Mouse (Mus musculus): Measurements from ENCODE around the gene Rad50. TPM values are rescaled to one million over a fixed set of nuclear protein-coding genes. Genes with fewer than 3 reads are reported as not detected.

The Rad50 gene
- polyA plus RNA-seq (2015; fragmentation: Nextera tagmentation; extraction: Ambion mirVana) = 19.1 and 20.3 TPM in 2 replicates

- no peaks in the 10 kb centered on the region for H3K9me3 ChIP-seq
- H3K27ac ChIP-seq (replicated peaks) = peak within 1 kb of the TSS; percentile 86
- H3K27me3 ChIP-seq (replicated peaks) = no peaks in the 10 kb centered on the region
- H3K4me1 ChIP-seq = peaks cover 13% of the 10 kb centered on the region
- peak within 1 kb of the TSS; percentile 82 for H3K4me3 ChIP-seq
- peak within 1 kb of the TSS; percentile 92 for H3K9ac ChIP-seq
- ATAC-seq (ENCODE audit: extremely low read depth, insufficient number of reproducible peaks, low FRiP score, low TSS enrichment) = peak; percentile 93
- WGBS = 5% methylated on average over 55 of the region's 55 CpGs
- H3K36me3 ChIP-seq = peaks cover 16% of the 10 kb centered on the region; the same call in 1 of the 2 replicates
- peak within 1 kb of the TSS; percentile 84 for H3K4me2 ChIP-seq
Observed at GRCm38 (mm10) chr11:53706934-53707717, at the start of gene Rad50. Gene Rad50, minus strand, starts transcription at chr11:53707319.

GRCm38 (mm10) chr11:53755011-53755595 is 48.0 kb upstream of the Rad50 start:
- no peak for ATAC-seq (ENCODE audit: extremely low read depth, insufficient number of reproducible peaks, low FRiP score, low TSS enrichment)
- Histone ChIP-seq H3K27ac (replicated peaks) (no peak overlapping the region), H3K9me3 (no peaks in the 10 kb centered on the region), H3K27me3 (replicated peaks) (no peaks in the 10 kb centered on the region), H3K4me3 (no peak overlapping the region), H3K36me3 (no peaks in the 10 kb centered on the region), H3K4me1 (peaks cover 17% of the 10 kb centered on the region), H3K4me2 (no peak overlapping the region), H3K9ac (no peak overlapping the region)
- 74% methylated on average over 12 of the region's 12 CpGs for WGBS

- Histone ChIP-seq H3K27ac (replicated peaks) (no peak overlapping the region), H3K4me1 (no peaks in the 10 kb centered on the region), H3K4me3 (no peak overlapping the region), H3K27me3 (replicated peaks) (no peaks in the 10 kb centered on the region), H3K4me2 (no peak overlapping the region), H3K9ac (no peak overlapping the region), H3K36me3 (no peaks in the 10 kb centered on the region), H3K9me3 (no peaks in the 10 kb centered on the region)
- ATAC-seq (ENCODE audit: extremely low read depth, insufficient number of reproducible peaks, low FRiP score, low TSS enrichment) = no peak
- WGBS = 41% methylated on average over 5 of the region's 5 CpGs
Observed at GRCm38 (mm10) chr11:53749716-53750352, 42.7 kb upstream of the Rad50 start.

- no peaks in the 10 kb centered on the region for H3K36me3 ChIP-seq
- H3K4me1 ChIP-seq = no peaks in the 10 kb centered on the region
- no peak overlapping the region for H3K9ac ChIP-seq
- 64% methylated on average over 4 of the region's 4 CpGs for WGBS
- no peak overlapping the region for H3K27ac ChIP-seq (replicated peaks)
- no peak for ATAC-seq (ENCODE audit: extremely low read depth, insufficient number of reproducible peaks, low FRiP score, low TSS enrichment)
- H3K4me3 ChIP-seq = no peak overlapping the region
- H3K27me3 ChIP-seq (replicated peaks) = no peaks in the 10 kb centered on the region
- H3K9me3 ChIP-seq = no peaks in the 10 kb centered on the region
- H3K4me2 ChIP-seq = no peak overlapping the region
Observed at GRCm38 (mm10) chr11:53749306-53749705, 42.2 kb upstream of the Rad50 start.

GRCm38 (mm10) chr11:53748614-53749013 is 41.5 kb upstream of the Rad50 start:
- Histone ChIP-seq H3K4me1 (no peaks in the 10 kb centered on the region), H3K27ac (replicated peaks) (no peak overlapping the region), H3K4me2 (no peak overlapping the region), H3K36me3 (no peaks in the 10 kb centered on the region), H3K9ac (no peak overlapping the region), H3K4me3 (no peak overlapping the region), H3K9me3 (no peaks in the 10 kb centered on the region), H3K27me3 (replicated peaks) (no peaks in the 10 kb centered on the region)
- ATAC-seq (ENCODE audit: extremely low read depth, insufficient number of reproducible peaks, low FRiP score, low TSS enrichment) = no peak
- WGBS = 77% methylated on average over 6 of the region's 6 CpGs

- H3K9ac ChIP-seq = no peak overlapping the region
- H3K9me3 ChIP-seq = no peaks in the 10 kb centered on the region
- no peak overlapping the region for H3K27ac ChIP-seq (replicated peaks)
- 83% methylated on average over 9 of the region's 9 CpGs for WGBS
- H3K4me1 ChIP-seq = no peaks in the 10 kb centered on the region
- ATAC-seq (ENCODE audit: extremely low read depth, insufficient number of reproducible peaks, low FRiP score, low TSS enrichment) = no peak
- H3K36me3 ChIP-seq = no peaks in the 10 kb centered on the region
- H3K27me3 ChIP-seq (replicated peaks) = no peaks in the 10 kb centered on the region
- H3K4me3 ChIP-seq = no peak overlapping the region
- H3K4me2 ChIP-seq = no peak overlapping the region
Observed at GRCm38 (mm10) chr11:53747985-53748384, 40.9 kb upstream of the Rad50 start.

GRCm38 (mm10) chr11:53745260-53745659 is 38.1 kb upstream of the Rad50 start:
- H3K4me1 ChIP-seq = 0 out of 2 replicates have a peak, but pooled peaks cover 5% of the 10 kb centered on the region
- H3K27me3 ChIP-seq (replicated peaks) = no peaks in the 10 kb centered on the region
- no peak for ATAC-seq (ENCODE audit: extremely low read depth, insufficient number of reproducible peaks, low FRiP score, low TSS enrichment)
- no peaks in the 10 kb centered on the region for H3K9me3 ChIP-seq
- H3K27ac ChIP-seq (replicated peaks) = no peak overlapping the region
- no peak overlapping the region for H3K4me3 ChIP-seq
- H3K9ac ChIP-seq = no peak overlapping the region
- no peak overlapping the region for H3K4me2 ChIP-seq
- WGBS = 75% methylated on average over 2 of the region's 2 CpGs
- no peaks in the 10 kb centered on the region for H3K36me3 ChIP-seq

- Histone ChIP-seq H3K9ac (no peak overlapping the region; the same call in 1 of the 2 replicates), H3K9me3 (no peaks in the 10 kb centered on the region), H3K4me1 (0 out of 2 replicates have a peak, but pooled peaks cover 5% of the 10 kb centered on the region), H3K27me3 (replicated peaks) (no peaks in the 10 kb centered on the region), H3K4me2 (no peak overlapping the region), H3K27ac (replicated peaks) (no peak overlapping the region), H3K36me3 (no peaks in the 10 kb centered on the region), H3K4me3 (no peak overlapping the region)
- 13% methylated on average over 5 of the region's 5 CpGs for WGBS
- ATAC-seq (ENCODE audit: extremely low read depth, insufficient number of reproducible peaks, low FRiP score, low TSS enrichment) = no peak
Observed at GRCm38 (mm10) chr11:53742353-53742752, 35.2 kb upstream of the Rad50 start.

GRCm38 (mm10) chr11:53737573-53737946 is 30.4 kb upstream of the Rad50 start:
- no peak overlapping the region for H3K27ac ChIP-seq (replicated peaks)
- no peak overlapping the region for H3K4me2 ChIP-seq
- 34% methylated on average over 6 of the region's 6 CpGs for WGBS
- no peak for ATAC-seq (ENCODE audit: extremely low read depth, insufficient number of reproducible peaks, low FRiP score, low TSS enrichment)
- 0 out of 2 replicates have a peak, but pooled peaks cover 4% of the 10 kb centered on the region for H3K4me1 ChIP-seq
- H3K27me3 ChIP-seq (replicated peaks) = no peaks in the 10 kb centered on the region
- H3K36me3 ChIP-seq = no peaks in the 10 kb centered on the region
- H3K9me3 ChIP-seq = no peaks in the 10 kb centered on the region
- H3K9ac ChIP-seq = no peak overlapping the region
- H3K4me3 ChIP-seq = no peak overlapping the region

GRCm38 (mm10) chr11:53736771-53737572 is 29.9 kb upstream of the Rad50 start:
- Histone ChIP-seq H3K27ac (replicated peaks) (no peak overlapping the region), H3K9ac (no peak overlapping the region), H3K4me2 (no peak overlapping the region), H3K9me3 (no peaks in the 10 kb centered on the region), H3K36me3 (no peaks in the 10 kb centered on the region), H3K4me3 (no peak overlapping the region), H3K4me1 (no peaks in the 10 kb centered on the region), H3K27me3 (replicated peaks) (no peaks in the 10 kb centered on the region)
- WGBS = 47% methylated on average over 14 of the region's 14 CpGs
- peak; percentile 46 for ATAC-seq (ENCODE audit: extremely low read depth, insufficient number of reproducible peaks, low FRiP score, low TSS enrichment)

Measured in heart, embryonic 13.5 days (tissue).